Mouse (Mus musculus) intestine, embryonic 15.5 days (tissue): ENCODE measurements around the gene Dleu7. TPM values are rescaled to one million over a fixed set of nuclear protein-coding genes. Genes with fewer than 3 reads are reported as not detected.
A peak's percentile ranks its signal among the peaks of the same experiment; 100 is the strongest.

Experiments used
- ATAC-seq: fragments of 200-750 bp; cut with Nextera tagmentation; 2 replicates; pipeline ENCODE4 v1.8.0; 2017; ENCODE audit warnings: moderate TSS enrichment, moderate library complexity
- H3K27ac ChIP-seq: fragments of 300-500 bp; sonication (generic); 2 replicates; pipeline ENCODE4 v1.5.1; 2015; ENCODE audit warnings: mild to moderate bottlenecking, inconsistent platforms
- H3K27me3 ChIP-seq: fragments of 300-500 bp; sonication (generic); replicated peaks from 2 replicates; pipeline ENCODE4 v1.6.1; 2015; ENCODE audit warnings: inconsistent platforms
- H3K36me3 ChIP-seq: fragments of 300-500 bp; sonication (generic); 2 replicates; pipeline ENCODE4 v1.6.1; 2015; ENCODE audit warnings: inconsistent platforms
- H3K4me1 ChIP-seq: fragments of 300-500 bp; sonication (generic); replicated peaks from 2 replicates; pipeline ENCODE4 v1.6.1; 2015; ENCODE audit warnings: inconsistent platforms
- H3K4me2 ChIP-seq: fragments of 300-500 bp; sonication (generic); replicated peaks from 2 replicates; pipeline ENCODE4 v1.6.1; 2015; ENCODE audit warnings: mild to moderate bottlenecking, inconsistent platforms
- H3K4me3 ChIP-seq: fragments of 300-500 bp; sonication (generic); replicated peaks from 2 replicates; pipeline ENCODE4 v1.5.1; 2015; ENCODE audit warnings: inconsistent platforms
- H3K9ac ChIP-seq: fragments of 300-500 bp; sonication (generic); 2 replicates; pipeline ENCODE4 v1.6.1; 2015; ENCODE audit warnings: inconsistent platforms
- H3K9me3 ChIP-seq: fragments of 300-500 bp; sonication (generic); 2 replicates; pipeline ENCODE4 v1.6.1; 2016; ENCODE audit warnings: inconsistent platforms
- WGBS: fragments of 180-500 bp; shearing (Covaris S2); methylation state at CpG from one replicate; pipeline ENCODE4 v1.1.7; 2015; 5-methylcytosine and 5-hydroxymethylcytosine counted together
- polyA plus RNA-seq: library from polyadenylated mRNA; unstranded; fragments of >200 nt; fragmentation: Nextera tagmentation; extraction: Ambion mirVana; gene quantifications from 2 replicates; pipeline ENCODE4 v1.2.1, GENCODE M21; 2015

Gene Dleu7
- polyA plus RNA-seq, 1 experiment from 2014 or later: 0.75 TPM

- Histone ChIP-seq H3K4me1 (no peaks in the 10 kb centered on the region; the same call in 1 of the 2 replicates), H3K9me3 (no peaks in the 10 kb centered on the region), H3K4me2 (no peak overlapping the region), H3K27me3 (no peaks in the 10 kb centered on the region), H3K4me3 (no peak overlapping the region), H3K27ac (no peak overlapping the region), H3K36me3 (no peaks in the 10 kb centered on the region), H3K9ac (no peak overlapping the region)
- ATAC-seq: no peak
- WGBS: 77% methylated on average over 5 of the region's 5 CpGs
These were observed 30.6 kb upstream of the Dleu7 start for GRCm38 (mm10) chr14:62323457-62323856.

GRCm38 (mm10) chr14:62322581-62323344 lies 29.9 kb upstream of the Dleu7 start:
- no peak overlapping the region for H3K9ac ChIP-seq
- H3K4me1 ChIP-seq: no peaks in the 10 kb centered on the region
- H3K4me2 ChIP-seq: no peak overlapping the region
- no peaks in the 10 kb centered on the region for H3K9me3 ChIP-seq
- H3K36me3 ChIP-seq: no peaks in the 10 kb centered on the region
- H3K27me3 ChIP-seq: no peaks in the 10 kb centered on the region
- WGBS: 45% methylated on average over 6 of the region's 6 CpGs
- ATAC-seq: no peak
- no peak overlapping the region for H3K4me3 ChIP-seq
- no peak overlapping the region for H3K27ac ChIP-seq

- H3K4me2 ChIP-seq: no peak overlapping the region
- no peaks in the 10 kb centered on the region for H3K4me1 ChIP-seq
- H3K4me3 ChIP-seq: no peak overlapping the region
- no peak overlapping the region for H3K27ac ChIP-seq
- no peaks in the 10 kb centered on the region for H3K27me3 ChIP-seq
- H3K36me3 ChIP-seq: no peaks in the 10 kb centered on the region
- H3K9me3 ChIP-seq: no peaks in the 10 kb centered on the region
- no peak overlapping the region for H3K9ac ChIP-seq
- no peak for ATAC-seq
- WGBS: 96% methylated on average over 1 of the region's 1 CpGs
These were observed 18.8 kb upstream of the Dleu7 start for GRCm38 (mm10) chr14:62311672-62312071.

- no peak overlapping the region for H3K9ac ChIP-seq
- ATAC-seq: no peak
- H3K36me3 ChIP-seq: no peaks in the 10 kb centered on the region
- H3K4me2 ChIP-seq: no peak overlapping the region
- H3K9me3 ChIP-seq: no peaks in the 10 kb centered on the region
- H3K4me3 ChIP-seq: no peak overlapping the region
- no peaks in the 10 kb centered on the region for H3K27me3 ChIP-seq
- 48% methylated on average over 2 of the region's 2 CpGs for WGBS
- no peaks in the 10 kb centered on the region for H3K4me1 ChIP-seq
- H3K27ac ChIP-seq: no peak overlapping the region
These were observed 16.2 kb upstream of the Dleu7 start for GRCm38 (mm10) chr14:62309026-62309425.

GRCm38 (mm10) chr14:62307555-62307954 lies 14.7 kb upstream of the Dleu7 start:
- Histone ChIP-seq H3K36me3 (no peaks in the 10 kb centered on the region), H3K9me3 (no peaks in the 10 kb centered on the region), H3K27me3 (no peaks in the 10 kb centered on the region), H3K27ac (no peak overlapping the region), H3K9ac (no peak overlapping the region), H3K4me1 (no peaks in the 10 kb centered on the region), H3K4me2 (no peak overlapping the region), H3K4me3 (no peak overlapping the region)
- no peak for ATAC-seq
- 93% methylated on average over 1 of the region's 1 CpGs for WGBS

- no peak overlapping the region for H3K27ac ChIP-seq
- 65% methylated on average over 3 of the region's 3 CpGs for WGBS
- H3K36me3 ChIP-seq: no peaks in the 10 kb centered on the region
- no peaks in the 10 kb centered on the region for H3K9me3 ChIP-seq
- no peak for ATAC-seq
- no peak overlapping the region for H3K4me3 ChIP-seq
- H3K4me2 ChIP-seq: no peak overlapping the region
- H3K4me1 ChIP-seq: no peaks in the 10 kb centered on the region
- H3K27me3 ChIP-seq: no peaks in the 10 kb centered on the region
- H3K9ac ChIP-seq: no peak overlapping the region
These were observed 7.2 kb upstream of the Dleu7 start for GRCm38 (mm10) chr14:62300031-62300430.

GRCm38 (mm10) chr14:62298808-62299207 lies 6.0 kb upstream of the Dleu7 start:
- H3K9ac ChIP-seq: no peak overlapping the region
- no peaks in the 10 kb centered on the region for H3K9me3 ChIP-seq
- no peak for ATAC-seq
- H3K36me3 ChIP-seq: no peaks in the 10 kb centered on the region
- no peaks in the 10 kb centered on the region for H3K4me1 ChIP-seq
- no peak overlapping the region for H3K4me2 ChIP-seq
- no peak overlapping the region for H3K4me3 ChIP-seq
- H3K27ac ChIP-seq: no peak overlapping the region
- no peaks in the 10 kb centered on the region for H3K27me3 ChIP-seq
- 84% methylated on average over 1 of the region's 1 CpGs for WGBS

GRCm38 (mm10) chr14:62292166-62292487 lies 720 bp downstream of the Dleu7 start:
- peak overlapping the region; percentile 50 for H3K4me3 ChIP-seq
- no peaks in the 10 kb centered on the region for H3K36me3 ChIP-seq
- H3K9me3 ChIP-seq: no peaks in the 10 kb centered on the region
- no peak for ATAC-seq
- no peak overlapping the region for H3K9ac ChIP-seq
- H3K27ac ChIP-seq: no peak overlapping the region
- peaks cover 8% of the 10 kb centered on the region; the same call in 1 of the 2 replicates for H3K4me1 ChIP-seq
- H3K4me2 ChIP-seq: peak overlapping the region; percentile 100
- WGBS: 40% methylated on average over 6 of the region's 7 CpGs
- peaks cover 7% of the 10 kb centered on the region; the same call in 1 of the 2 replicates for H3K27me3 ChIP-seq

- H3K4me3 ChIP-seq: no peak overlapping the region
- WGBS: 98% methylated on average over 1 of the region's 1 CpGs
These were observed 1.4 kb downstream of the Dleu7 start for GRCm38 (mm10) chr14:62291406-62291987.

GRCm38 (mm10) chr14:62288731-62289130 lies 4.1 kb downstream of the Dleu7 start:
- no peak for ATAC-seq
- 82% methylated on average over 3 of the region's 3 CpGs for WGBS
- Histone ChIP-seq H3K36me3 (no peaks in the 10 kb centered on the region), H3K4me2 (no peak overlapping the region), H3K4me3 (no peak overlapping the region), H3K27ac (no peak overlapping the region), H3K4me1 (peaks cover 8% of the 10 kb centered on the region; the same call in 1 of the 2 replicates), H3K27me3 (peaks cover 7% of the 10 kb centered on the region; the same call in 1 of the 2 replicates), H3K9me3 (no peaks in the 10 kb centered on the region), H3K9ac (no peak overlapping the region)

More at GRCm38 (mm10) chr14:62291406-62291987, 1.4 kb downstream of the Dleu7 start:
- no peak for ATAC-seq
- peaks cover 7% of the 10 kb centered on the region; the same call in 1 of the 2 replicates for H3K27me3 ChIP-seq
- peaks cover 8% of the 10 kb centered on the region; the same call in 1 of the 2 replicates for H3K4me1 ChIP-seq
- H3K4me2 ChIP-seq: no peak overlapping the region
- no peak overlapping the region for H3K27ac ChIP-seq
- H3K36me3 ChIP-seq: no peaks in the 10 kb centered on the region
- no peaks in the 10 kb centered on the region for H3K9me3 ChIP-seq
- H3K9ac ChIP-seq: no peak overlapping the region

- Histone ChIP-seq H3K9me3 (no peaks in the 10 kb centered on the region), H3K27me3 (no peaks in the 10 kb centered on the region), H3K4me1 (no peaks in the 10 kb centered on the region), H3K9ac (no peak overlapping the region), H3K4me2 (no peak overlapping the region), H3K4me3 (no peak overlapping the region), H3K36me3 (no peaks in the 10 kb centered on the region), H3K27ac (no peak overlapping the region)
- WGBS: 79% methylated on average over 2 of the region's 2 CpGs
- no peak for ATAC-seq
These were observed 9.9 kb downstream of the Dleu7 start for GRCm38 (mm10) chr14:62282974-62283373.

GRCm38 (mm10) chr14:62273604-62274003 lies 19.2 kb downstream of the Dleu7 start:
- H3K9me3 ChIP-seq: no peaks in the 10 kb centered on the region
- H3K4me1 ChIP-seq: no peaks in the 10 kb centered on the region
- H3K27ac ChIP-seq: no peak overlapping the region
- no peak for ATAC-seq
- no peak overlapping the region for H3K9ac ChIP-seq
- no peak overlapping the region for H3K4me3 ChIP-seq
- 93% methylated on average over 3 of the region's 3 CpGs for WGBS
- H3K4me2 ChIP-seq: no peak overlapping the region
- H3K36me3 ChIP-seq: no peaks in the 10 kb centered on the region
- no peaks in the 10 kb centered on the region for H3K27me3 ChIP-seq
